Mouse (Mus musculus) cerebellum, postnatal 36 days (tissue): ENCODE data around the gene Tcp10c.
"Not testable (repeated sequence)": the region's sequence is repeated elsewhere in the genome, so short reads cannot be mapped to it uniquely, and the experiment has no call there.

Experiments used
- DNase-seq, 2 experiments: peaks; one replicate each; pipeline ENCODE4 v3.0.0; 2021 to 2022; ENCODE audit warnings: mixed read lengths in 2 of 2

The Tcp10c gene

GRCm38 (mm10) chr17:13399961-13400360 lies 45.6 kb downstream of the Tcp10c start:
- not testable (repeated sequence) for DNase-seq

DNA sequence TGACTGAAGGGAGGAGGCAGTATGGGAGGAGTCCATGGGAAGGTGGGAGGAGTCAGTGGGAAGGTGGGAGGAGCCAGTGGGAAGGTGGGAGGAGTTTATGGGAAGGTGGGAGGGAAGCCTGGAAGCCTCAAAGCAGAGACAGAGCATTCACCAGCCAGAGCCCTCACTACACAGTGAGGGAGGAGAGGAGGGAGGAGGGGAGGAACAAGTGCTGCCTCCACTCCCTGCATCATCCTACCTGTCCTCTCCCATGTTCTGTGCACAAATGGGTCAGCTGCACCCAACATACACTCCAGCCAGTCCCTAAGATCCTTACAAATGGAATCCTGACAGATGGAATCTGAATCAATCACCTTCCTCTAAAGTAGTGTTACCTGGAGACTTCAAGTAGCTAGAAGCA lies 47.7 kb downstream of the Tcp10c start:
- DNase-seq: not testable (repeated sequence)

DNA sequence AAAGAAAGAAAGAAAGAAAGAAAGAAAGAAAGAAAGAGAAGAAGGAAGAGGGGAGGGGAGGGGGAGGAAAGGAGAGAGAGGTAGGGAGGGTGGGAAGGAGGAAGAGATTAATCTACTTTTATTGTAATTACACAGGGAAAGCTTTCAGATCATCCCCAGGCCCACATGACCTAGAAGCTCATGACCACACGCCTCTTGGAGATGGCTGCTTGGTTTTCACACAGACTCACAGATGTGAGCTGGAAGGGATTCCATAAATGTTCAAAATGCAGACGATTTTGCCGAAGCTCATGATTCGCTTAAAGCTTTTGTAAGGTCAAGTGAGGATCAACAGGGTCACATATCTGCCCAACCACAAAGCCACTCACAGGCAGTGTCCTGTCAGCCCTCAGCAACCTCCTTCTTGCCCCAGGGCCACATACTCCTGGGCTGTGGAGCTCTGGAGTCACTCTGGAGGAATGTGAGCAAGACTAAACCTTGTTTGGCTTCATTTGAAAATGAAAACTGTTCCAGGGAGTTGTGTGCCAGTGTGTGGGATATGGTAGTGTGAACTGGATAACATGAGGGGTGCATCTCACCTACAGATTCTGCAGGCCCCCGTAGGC lies 49.3 kb downstream of the Tcp10c start:
- not testable (repeated sequence) for DNase-seq

- not testable (repeated sequence) for DNase-seq
These were observed 51.7 kb downstream of the Tcp10c start for GRCm38 (mm10) chr17:13406023-13406422.

DNA sequence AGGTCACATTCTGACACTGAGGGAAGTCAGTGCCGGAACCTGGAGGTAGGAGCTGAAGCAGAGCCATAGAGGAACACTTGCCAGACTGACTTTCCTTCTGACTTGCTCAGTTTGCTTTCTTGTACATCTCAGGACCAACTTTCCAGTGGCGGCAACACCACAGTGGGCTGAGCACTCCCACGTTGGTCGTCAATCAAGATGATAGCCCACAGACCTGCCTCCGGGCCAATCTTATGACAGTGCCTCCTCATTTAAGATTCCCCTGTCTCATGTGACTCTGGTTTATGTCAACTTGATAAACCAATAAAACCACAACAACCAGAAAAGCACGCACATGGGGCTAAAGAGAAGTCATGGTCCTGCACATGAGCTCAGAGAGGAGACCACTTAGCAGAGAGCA lies 52.3 kb downstream of the Tcp10c start:
- not testable (repeated sequence) for DNase-seq

DNA sequence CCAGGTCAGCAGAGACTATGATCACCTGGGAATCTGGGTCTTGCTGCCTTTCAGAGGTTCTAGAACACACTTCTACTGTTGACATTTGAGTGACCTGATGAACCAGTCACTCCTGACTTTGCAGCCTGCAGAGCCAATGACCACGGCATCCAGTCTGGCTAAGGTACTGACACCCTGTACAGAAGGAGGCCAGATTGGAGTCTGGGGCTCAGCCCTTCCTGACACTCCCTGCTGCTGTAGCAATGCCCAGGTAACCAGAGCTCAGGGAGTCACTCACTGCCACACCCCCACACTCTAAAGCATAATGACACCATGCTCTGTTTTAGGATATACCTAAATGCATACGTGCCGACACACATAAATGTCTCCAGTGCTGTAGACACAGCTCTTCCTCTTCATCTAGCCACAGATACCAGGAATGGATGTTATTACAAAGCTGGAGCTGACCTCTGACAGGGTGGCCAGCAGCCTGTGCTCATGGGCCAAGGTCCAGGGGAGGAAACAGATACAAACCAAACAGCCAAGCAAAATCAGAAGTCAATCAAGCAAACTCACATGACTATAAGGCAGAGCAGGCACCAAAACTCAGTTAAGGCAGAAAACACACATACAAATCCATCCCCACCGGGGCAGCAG lies 53.4 kb downstream of the Tcp10c start:
- DNase-seq: not testable (repeated sequence)

DNA sequence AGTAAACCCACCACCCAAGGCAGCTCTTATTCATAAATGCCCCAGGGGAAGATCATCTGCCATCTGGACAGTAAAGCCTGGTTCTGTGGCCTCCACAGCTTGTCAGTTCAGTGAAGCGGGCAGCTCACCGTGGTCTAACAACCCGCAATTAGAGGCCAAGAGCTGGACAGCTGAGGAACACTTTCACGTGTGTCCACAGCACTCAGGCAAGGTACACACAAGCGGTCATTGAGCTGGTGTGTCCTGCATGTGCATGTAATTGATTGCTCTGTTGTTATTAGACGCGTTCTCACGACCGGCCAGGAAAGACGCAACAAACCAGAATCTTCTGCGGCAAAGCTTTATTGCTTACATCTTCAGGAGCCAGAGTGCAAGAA lies 53.9 kb downstream of the Tcp10c start:
- DNase-seq: not testable (repeated sequence)

DNA sequence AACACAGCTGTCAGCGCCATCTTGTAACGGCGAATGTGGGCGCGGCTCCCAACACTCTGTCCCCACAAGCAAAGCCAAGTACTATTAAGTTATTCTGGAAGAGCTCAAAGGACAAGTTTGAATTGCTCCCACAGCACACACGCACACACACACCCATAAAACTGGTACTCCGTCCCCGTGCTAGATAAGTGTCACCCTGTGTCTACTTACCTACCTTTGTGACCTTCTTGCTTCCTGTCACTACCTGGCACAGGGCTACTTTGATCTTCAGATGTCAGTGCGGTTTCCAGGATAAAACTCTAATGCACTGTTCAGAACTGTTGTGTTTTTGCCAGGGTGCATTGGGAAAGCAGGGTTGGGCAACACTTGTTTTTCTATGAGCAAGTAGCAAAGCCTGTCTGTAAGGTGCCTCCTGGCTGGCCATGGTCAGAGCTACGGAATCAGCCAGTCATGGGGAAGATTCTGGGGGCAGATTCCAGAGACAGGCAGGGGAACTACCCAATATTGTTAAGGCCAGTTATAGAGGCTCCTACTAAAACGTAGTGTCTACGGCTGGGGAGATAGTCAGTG lies 66.7 kb downstream of the Tcp10c start:
- not testable (repeated sequence) for DNase-seq

- not testable (repeated sequence) for DNase-seq
These were observed 68.3 kb downstream of the Tcp10c start for GRCm38 (mm10) chr17:13422638-13423037.

GRCm38 (mm10) chr17:13423373-13424024 lies 69.1 kb downstream of the Tcp10c start:
- not testable (repeated sequence) for DNase-seq

- DNase-seq: not testable (repeated sequence)
These were observed 69.9 kb downstream of the Tcp10c start for GRCm38 (mm10) chr17:13424321-13424720.

DNA sequence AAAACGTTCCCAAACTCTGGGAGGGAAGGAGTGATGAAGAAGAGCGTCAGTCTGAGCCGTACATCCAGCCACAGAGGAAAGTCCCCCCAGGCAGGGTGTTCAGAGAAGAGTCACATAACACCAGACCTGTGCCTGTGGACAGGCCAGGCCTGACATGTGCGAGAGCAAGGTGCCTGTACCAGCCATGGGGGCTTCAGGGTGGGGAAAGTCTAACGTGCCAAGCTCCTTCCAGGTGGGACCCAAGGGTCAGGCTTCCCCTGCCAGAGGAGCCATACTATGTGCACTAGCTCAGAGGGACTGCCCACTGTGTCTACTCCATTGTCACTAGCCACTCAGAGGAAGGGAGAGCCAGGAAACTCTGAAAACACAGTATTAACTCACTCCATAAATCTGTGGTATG lies 71.3 kb downstream of the Tcp10c start:
- not testable (repeated sequence) for DNase-seq

- not testable (repeated sequence) for DNase-seq
These were observed 72.1 kb downstream of the Tcp10c start for GRCm38 (mm10) chr17:13426508-13426907.
